Mouse (Mus musculus): ENCODE data around the gene Slc26a9. TPM values are rescaled to one million over a fixed set of nuclear protein-coding genes. Genes with fewer than 3 reads are reported as not detected.

Gene Slc26a9
- polyA plus RNA-seq, 1 experiment, result 0.02 TPM

- TF ChIP-seq CTCF (IDR thresholded peaks at IDR 0.05; ENCODE audit: extremely low read depth, insufficient read depth, low read length), result no peak
- no peak for TF ChIP-seq POLR2A (IDR thresholded peaks at IDR 0.05; ENCODE audit: extremely low read depth, insufficient read depth, low read length)
- Histone ChIP-seq H3K4me1 (ENCODE audit: control insufficient read depth, insufficient read depth, low read length) (no peaks in the 10 kb centered on the region), H3K27ac (ENCODE audit: insufficient read depth, low read length) (no peak overlapping the region), H3K4me3 (ENCODE audit: insufficient read depth, low read length) (no peak overlapping the region)
These were observed 51.3 kb downstream of the Slc26a9 start for GRCm38 (mm10) chr1:131795171-131795570.

GRCm38 (mm10) chr1:131797202-131797909, 53.5 kb downstream of the Slc26a9 start, which contains the start of gene Pm20d1:
Pm20d1 (plus strand) TSS chr1:131797381.
- H3K4me3 ChIP-seq (ENCODE audit: insufficient read depth, low read length), result no peak within 1 kb of the TSS
- H3K4me1 ChIP-seq (ENCODE audit: control insufficient read depth, insufficient read depth, low read length), result no peaks in the 10 kb centered on the region
- H3K27ac ChIP-seq (ENCODE audit: insufficient read depth, low read length), result no peak within 1 kb of the TSS
- TF ChIP-seq CTCF (IDR thresholded peaks at IDR 0.05; ENCODE audit: extremely low read depth, insufficient read depth, low read length) (no peak), POLR2A (IDR thresholded peaks at IDR 0.05; ENCODE audit: extremely low read depth, insufficient read depth, low read length) (no peak)

- H3K4me3 ChIP-seq (ENCODE audit: insufficient read depth, low read length), result no peak overlapping the region
- no peak overlapping the region for H3K27ac ChIP-seq (ENCODE audit: insufficient read depth, low read length)
- no peaks in the 10 kb centered on the region for H3K4me1 ChIP-seq (ENCODE audit: control insufficient read depth, insufficient read depth, low read length)
- TF ChIP-seq POLR2A (IDR thresholded peaks at IDR 0.05; ENCODE audit: extremely low read depth, insufficient read depth, low read length) (no peak), CTCF (IDR thresholded peaks at IDR 0.05; ENCODE audit: extremely low read depth, insufficient read depth, low read length) (no peak)
These were observed 56.2 kb downstream of the Slc26a9 start for GRCm38 (mm10) chr1:131800001-131800400.

- Histone ChIP-seq H3K27ac (ENCODE audit: insufficient read depth, low read length) (no peak overlapping the region), H3K4me3 (ENCODE audit: insufficient read depth, low read length) (no peak overlapping the region), H3K4me1 (ENCODE audit: control insufficient read depth, insufficient read depth, low read length) (no peaks in the 10 kb centered on the region)
- TF ChIP-seq POLR2A (IDR thresholded peaks at IDR 0.05; ENCODE audit: extremely low read depth, insufficient read depth, low read length) (no peak), CTCF (IDR thresholded peaks at IDR 0.05; ENCODE audit: extremely low read depth, insufficient read depth, low read length) (no peak)
These were observed 57.2 kb downstream of the Slc26a9 start for GRCm38 (mm10) chr1:131801071-131801470.

- no peak overlapping the region for H3K27ac ChIP-seq (ENCODE audit: insufficient read depth, low read length)
- H3K4me1 ChIP-seq (ENCODE audit: control insufficient read depth, insufficient read depth, low read length), result no peaks in the 10 kb centered on the region
- TF ChIP-seq POLR2A (IDR thresholded peaks at IDR 0.05; ENCODE audit: extremely low read depth, insufficient read depth, low read length), result no peak
- no peak for TF ChIP-seq CTCF (IDR thresholded peaks at IDR 0.05; ENCODE audit: extremely low read depth, insufficient read depth, low read length)
- H3K4me3 ChIP-seq (ENCODE audit: insufficient read depth, low read length), result no peak overlapping the region
These were observed 58.8 kb downstream of the Slc26a9 start for GRCm38 (mm10) chr1:131802652-131803051.

GRCm38 (mm10) chr1:131804166-131804565, 60.3 kb downstream of the Slc26a9 start:
- TF ChIP-seq CTCF (IDR thresholded peaks at IDR 0.05; ENCODE audit: extremely low read depth, insufficient read depth, low read length), result no peak
- no peak for TF ChIP-seq POLR2A (IDR thresholded peaks at IDR 0.05; ENCODE audit: extremely low read depth, insufficient read depth, low read length)
- H3K4me3 ChIP-seq (ENCODE audit: insufficient read depth, low read length), result no peak overlapping the region
- H3K4me1 ChIP-seq (ENCODE audit: control insufficient read depth, insufficient read depth, low read length), result no peaks in the 10 kb centered on the region
- H3K27ac ChIP-seq (ENCODE audit: insufficient read depth, low read length), result no peak overlapping the region

- no peak for TF ChIP-seq CTCF (IDR thresholded peaks at IDR 0.05; ENCODE audit: extremely low read depth, insufficient read depth, low read length)
- TF ChIP-seq POLR2A (IDR thresholded peaks at IDR 0.05; ENCODE audit: extremely low read depth, insufficient read depth, low read length), result no peak
- H3K4me3 ChIP-seq (ENCODE audit: insufficient read depth, low read length), result no peak overlapping the region
- no peak overlapping the region for H3K27ac ChIP-seq (ENCODE audit: insufficient read depth, low read length)
- no peaks in the 10 kb centered on the region for H3K4me1 ChIP-seq (ENCODE audit: control insufficient read depth, insufficient read depth, low read length)
These were observed 65.2 kb downstream of the Slc26a9 start for GRCm38 (mm10) chr1:131808986-131809385.

GRCm38 (mm10) chr1:131809651-131810050, 65.8 kb downstream of the Slc26a9 start:
- TF ChIP-seq CTCF (IDR thresholded peaks at IDR 0.05; ENCODE audit: extremely low read depth, insufficient read depth, low read length), result no peak
- TF ChIP-seq POLR2A (IDR thresholded peaks at IDR 0.05; ENCODE audit: extremely low read depth, insufficient read depth, low read length), result no peak
- Histone ChIP-seq H3K27ac (ENCODE audit: insufficient read depth, low read length) (no peak overlapping the region), H3K4me1 (ENCODE audit: control insufficient read depth, insufficient read depth, low read length) (no peaks in the 10 kb centered on the region), H3K4me3 (ENCODE audit: insufficient read depth, low read length) (no peak overlapping the region)

- no peak for TF ChIP-seq CTCF (IDR thresholded peaks at IDR 0.05; ENCODE audit: extremely low read depth, insufficient read depth, low read length)
- no peak for TF ChIP-seq POLR2A (IDR thresholded peaks at IDR 0.05; ENCODE audit: extremely low read depth, insufficient read depth, low read length)
- Histone ChIP-seq H3K4me1 (ENCODE audit: control insufficient read depth, insufficient read depth, low read length) (no peaks in the 10 kb centered on the region), H3K27ac (ENCODE audit: insufficient read depth, low read length) (no peak overlapping the region)
These were observed 67.6 kb downstream of the Slc26a9 start for GRCm38 (mm10) chr1:131811393-131811792.

GRCm38 (mm10) chr1:131812006-131812405, 68.2 kb downstream of the Slc26a9 start:
- no peaks in the 10 kb centered on the region for H3K4me1 ChIP-seq (ENCODE audit: control insufficient read depth, insufficient read depth, low read length)
- TF ChIP-seq POLR2A (IDR thresholded peaks at IDR 0.05; ENCODE audit: extremely low read depth, insufficient read depth, low read length) (no peak), CTCF (IDR thresholded peaks at IDR 0.05; ENCODE audit: extremely low read depth, insufficient read depth, low read length) (no peak)
- H3K27ac ChIP-seq (ENCODE audit: insufficient read depth, low read length), result no peak overlapping the region
- H3K4me3 ChIP-seq (ENCODE audit: insufficient read depth, low read length), result no peak overlapping the region

More at GRCm38 (mm10) chr1:131811393-131811792, 67.6 kb downstream of the Slc26a9 start:
- H3K4me3 ChIP-seq (ENCODE audit: insufficient read depth, low read length), result no peak overlapping the region

Measured in cortical plate, adult 2 months (tissue).